Mouse (Mus musculus): ENCODE measurements at regions not wholly inside any gene's neighbourhood (a gene's known extent, or its start where the extent isn't known, plus 50 kb on each side); places are given as distances from the start of the nearest gene placed in this dataset.

DNA sequence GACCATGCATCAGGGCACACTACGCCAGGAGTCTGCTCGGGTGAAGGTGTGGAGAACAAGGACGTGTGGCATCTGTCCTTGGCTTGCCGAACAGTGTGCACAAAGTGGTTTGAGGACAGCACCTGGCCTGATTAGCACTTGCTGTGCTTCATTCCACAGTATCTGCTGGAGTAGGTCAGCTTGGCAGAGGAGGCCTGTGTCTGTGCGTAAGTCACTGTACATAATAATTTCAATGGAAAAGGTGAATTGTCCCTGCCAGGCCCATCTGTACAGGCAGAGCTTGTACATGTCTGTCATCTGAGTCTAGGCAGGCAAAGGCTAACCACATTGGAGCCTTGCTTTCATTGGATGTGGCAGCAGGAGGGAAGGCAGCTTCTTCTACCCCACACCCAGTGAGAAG, 979.5 kb upstream of the Car8 start:
- no peak for TF ChIP-seq CTCF (IDR thresholded peaks at IDR 0.05; ENCODE audit: control insufficient read depth, insufficient read depth, insufficient replicate concordance, low read depth, low read length)
- no peak for TF ChIP-seq POLR2A (IDR thresholded peaks at IDR 0.05; ENCODE audit: control insufficient read depth, low read depth, low read length)

All from testis, adult 2 months (tissue).